Mouse (Mus musculus) lung, postnatal 0 days (tissue): ENCODE measurements around the gene P2ry1.

Experiments used
- CTCF ChIP-seq: IDR thresholded peaks from 2 replicates; pipeline ENCODE4 v1.5.1; 2016; ENCODE audit warnings: antibody characterized with exemption, mild to moderate bottlenecking
- EP300 ChIP-seq: IDR thresholded peaks from 2 replicates; pipeline ENCODE4 v1.6.1; 2016; ENCODE audit warnings: antibody characterized with exemption, mild to moderate bottlenecking, control low read depth

- TF ChIP-seq CTCF, result no peak
- no peak for TF ChIP-seq EP300
Observed at GRCm38 (mm10) chr3:60965137-60965536, 37.5 kb upstream of the P2ry1 start.
